Mouse (Mus musculus) lung, adult 10 weeks (tissue): ENCODE results near the gene Rasl11b. TPM values are rescaled to one million over a fixed set of nuclear protein-coding genes. Genes with fewer than 3 reads are reported as not detected.

Experiments used
- polyA plus RNA-seq: library from polyadenylated mRNA; stranded (reverse); fragments of 350-450 nt; fragmentation: Illumina TruSeq; extraction: RNeasy Lipid Tissue Mini Kit (QIAGEN cat#74804); gene quantifications from one replicate; pipeline ENCODE4 v1.2.3, GENCODE M21; 2014; ENCODE audit warnings: low read depth, low replicate concordance; ENCODE audit not compliant: insufficient read depth

Gene Rasl11b
- 21.0 TPM for polyA plus RNA-seq

GRCm38 (mm10) chr5:74194841-74195613, at the start of gene Rasl11b:
Gene Rasl11b (plus strand): TSS chr5:74195286.

Other genes with a start within 250 kb of the Rasl11b start
- 18.4 TPM for gene Usp46, start 126.9 kb upstream of the Rasl11b start, polyA plus RNA-seq